Mouse (Mus musculus): Measurements from ENCODE around the gene Nap1l4. TPM values are rescaled to one million over a fixed set of nuclear protein-coding genes. Genes with fewer than 3 reads are reported as not detected.

The Nap1l4 gene
- polyA plus RNA-seq, 1 experiment from 2014 or later = 204 TPM

GRCm38 (mm10) chr7:143565015-143565647 is 16.2 kb upstream of the Nap1l4 start:
- WGBS = 87% methylated on average over 6 of the region's 6 CpGs

GRCm38 (mm10) chr7:143563787-143564186 is 14.9 kb upstream of the Nap1l4 start:
- no peak for ATAC-seq (ENCODE audit: insufficient read depth, low FRiP score)
- 84% methylated on average over 5 of the region's 5 CpGs for WGBS
- Histone ChIP-seq H3K27ac (ENCODE audit: low read length) (no peak overlapping the region), H3K9me3 (replicated peaks; ENCODE audit: control insufficient read depth, low read length) (no peaks in the 10 kb centered on the region), H3K36me3 (ENCODE audit: control insufficient read depth, insufficient read depth, low read length) (peaks cover 28% of the 10 kb centered on the region), H3K4me3 (replicated peaks; ENCODE audit: low read length) (no peak overlapping the region), H3K4me2 (ENCODE audit: low read depth, low read length) (no peak overlapping the region), H3K4me1 (ENCODE audit: control insufficient read depth, insufficient read depth, low read length) (no peaks in the 10 kb centered on the region), H3K27me3 (ENCODE audit: control insufficient read depth, insufficient read depth, low read length) (no peaks in the 10 kb centered on the region), H3K9ac (ENCODE audit: low read length) (no peak overlapping the region)

More at GRCm38 (mm10) chr7:143565015-143565647, 16.2 kb upstream of the Nap1l4 start:
- ATAC-seq (ENCODE audit: insufficient read depth, low FRiP score) = no peak
- Histone ChIP-seq H3K4me2 (ENCODE audit: low read depth, low read length) (no peak overlapping the region), H3K9me3 (replicated peaks; ENCODE audit: control insufficient read depth, low read length) (no peaks in the 10 kb centered on the region), H3K4me3 (replicated peaks; ENCODE audit: low read length) (no peak overlapping the region), H3K9ac (ENCODE audit: low read length) (no peak overlapping the region), H3K27me3 (ENCODE audit: control insufficient read depth, insufficient read depth, low read length) (no peaks in the 10 kb centered on the region), H3K27ac (ENCODE audit: low read length) (no peak overlapping the region), H3K36me3 (ENCODE audit: control insufficient read depth, insufficient read depth, low read length) (peaks cover 36% of the 10 kb centered on the region), H3K4me1 (ENCODE audit: control insufficient read depth, insufficient read depth, low read length) (no peaks in the 10 kb centered on the region)

GRCm38 (mm10) chr7:143557616-143558015 is 8.7 kb upstream of the Nap1l4 start:
- Histone ChIP-seq H3K4me2 (ENCODE audit: low read depth, low read length) (no peak overlapping the region), H3K4me3 (replicated peaks; ENCODE audit: low read length) (no peak overlapping the region), H3K4me1 (ENCODE audit: control insufficient read depth, insufficient read depth, low read length) (no peaks in the 10 kb centered on the region), H3K27me3 (ENCODE audit: control insufficient read depth, insufficient read depth, low read length) (no peaks in the 10 kb centered on the region), H3K27ac (ENCODE audit: low read length) (no peak overlapping the region), H3K36me3 (ENCODE audit: control insufficient read depth, insufficient read depth, low read length) (peaks cover 19% of the 10 kb centered on the region), H3K9me3 (replicated peaks; ENCODE audit: control insufficient read depth, low read length) (no peaks in the 10 kb centered on the region), H3K9ac (ENCODE audit: low read length) (no peak overlapping the region)
- WGBS = 94% methylated on average over 7 of the region's 7 CpGs
- no peak for ATAC-seq (ENCODE audit: insufficient read depth, low FRiP score)

- H3K9me3 ChIP-seq (replicated peaks; ENCODE audit: control insufficient read depth, low read length) = no peaks in the 10 kb centered on the region
- no peak overlapping the region for H3K4me2 ChIP-seq (ENCODE audit: low read depth, low read length)
- no peak overlapping the region for H3K4me3 ChIP-seq (replicated peaks; ENCODE audit: low read length)
- no peaks in the 10 kb centered on the region for H3K27me3 ChIP-seq (ENCODE audit: control insufficient read depth, insufficient read depth, low read length)
- ATAC-seq (ENCODE audit: insufficient read depth, low FRiP score) = no peak
- no peaks in the 10 kb centered on the region for H3K4me1 ChIP-seq (ENCODE audit: control insufficient read depth, insufficient read depth, low read length)
- H3K27ac ChIP-seq (ENCODE audit: low read length) = no peak overlapping the region
- no peak overlapping the region for H3K9ac ChIP-seq (ENCODE audit: low read length)
- 76% methylated on average over 8 of the region's 8 CpGs for WGBS
- peaks cover 17% of the 10 kb centered on the region for H3K36me3 ChIP-seq (ENCODE audit: control insufficient read depth, insufficient read depth, low read length)
These were observed 8.2 kb upstream of the Nap1l4 start for GRCm38 (mm10) chr7:143556964-143557610.

- WGBS = 25% methylated on average over 2 of the region's 2 CpGs
These were observed 798 bp upstream of the Nap1l4 start for GRCm38 (mm10) chr7:143549588-143550220.

GRCm38 (mm10) chr7:143548231-143548961 is 510 bp downstream of the Nap1l4 start:
- peak overlapping the region; percentile 96 for H3K9ac ChIP-seq (ENCODE audit: low read length)
- no peaks in the 10 kb centered on the region for H3K36me3 ChIP-seq (ENCODE audit: control insufficient read depth, insufficient read depth, low read length)
- no peaks in the 10 kb centered on the region for H3K9me3 ChIP-seq (replicated peaks; ENCODE audit: control insufficient read depth, low read length)
- H3K27ac ChIP-seq (ENCODE audit: low read length) = peak overlapping the region; percentile 97
- peak overlapping the region; percentile 99 for H3K4me3 ChIP-seq (replicated peaks; ENCODE audit: low read length)
- under 1% methylated on average over 62 of the region's 63 CpGs for WGBS
- no peaks in the 10 kb centered on the region for H3K27me3 ChIP-seq (ENCODE audit: control insufficient read depth, insufficient read depth, low read length)
- peak overlapping the region; percentile 74 for H3K4me2 ChIP-seq (ENCODE audit: low read depth, low read length)
- H3K4me1 ChIP-seq (ENCODE audit: control insufficient read depth, insufficient read depth, low read length) = peaks cover 28% of the 10 kb centered on the region
- ATAC-seq (ENCODE audit: insufficient read depth, low FRiP score) = peak; percentile 81

More at GRCm38 (mm10) chr7:143549588-143550220, 798 bp upstream of the Nap1l4 start:
- H3K9ac ChIP-seq (ENCODE audit: low read length) = peak overlapping the region; percentile 82
- H3K27me3 ChIP-seq (ENCODE audit: control insufficient read depth, insufficient read depth, low read length) = no peaks in the 10 kb centered on the region
- peak overlapping the region; percentile 90 for H3K4me2 ChIP-seq (ENCODE audit: low read depth, low read length)
- no peak for ATAC-seq (ENCODE audit: insufficient read depth, low FRiP score)
- peak overlapping the region; percentile 93 for H3K27ac ChIP-seq (ENCODE audit: low read length)
- no peaks in the 10 kb centered on the region for H3K36me3 ChIP-seq (ENCODE audit: control insufficient read depth, insufficient read depth, low read length)
- H3K9me3 ChIP-seq (replicated peaks; ENCODE audit: control insufficient read depth, low read length) = no peaks in the 10 kb centered on the region
- peak overlapping the region; percentile 99 for H3K4me3 ChIP-seq (replicated peaks; ENCODE audit: low read length)
- H3K4me1 ChIP-seq (ENCODE audit: control insufficient read depth, insufficient read depth, low read length) = peaks cover 24% of the 10 kb centered on the region

GRCm38 (mm10) chr7:143546554-143546953 is 2.4 kb downstream of the Nap1l4 start:
- H3K4me1 ChIP-seq (ENCODE audit: control insufficient read depth, insufficient read depth, low read length) = peaks cover 28% of the 10 kb centered on the region
- 0 out of 2 replicates have a peak overlapping the region, but pooled peaks have one; percentile 29 for H3K4me2 ChIP-seq (ENCODE audit: low read depth, low read length)
- no peaks in the 10 kb centered on the region for H3K9me3 ChIP-seq (replicated peaks; ENCODE audit: control insufficient read depth, low read length)
- no peak overlapping the region for H3K9ac ChIP-seq (ENCODE audit: low read length)
- WGBS = 44% methylated on average over 2 of the region's 2 CpGs
- peak overlapping the region; percentile 11; the same call in 1 of the 2 replicates for H3K27ac ChIP-seq (ENCODE audit: low read length)
- no peak for ATAC-seq (ENCODE audit: insufficient read depth, low FRiP score)
- no peaks in the 10 kb centered on the region for H3K36me3 ChIP-seq (ENCODE audit: control insufficient read depth, insufficient read depth, low read length)
- 0 out of 2 replicates have a peak overlapping the region, but pooled peaks have one; percentile 2 for H3K4me3 ChIP-seq (replicated peaks; ENCODE audit: low read length)
- no peaks in the 10 kb centered on the region for H3K27me3 ChIP-seq (ENCODE audit: control insufficient read depth, insufficient read depth, low read length)

- Histone ChIP-seq H3K36me3 (ENCODE audit: control insufficient read depth, insufficient read depth, low read length) (no peaks in the 10 kb centered on the region), H3K27me3 (ENCODE audit: control insufficient read depth, insufficient read depth, low read length) (no peaks in the 10 kb centered on the region), H3K27ac (ENCODE audit: low read length) (no peak overlapping the region), H3K4me2 (ENCODE audit: low read depth, low read length) (no peak overlapping the region), H3K9me3 (replicated peaks; ENCODE audit: control insufficient read depth, low read length) (no peaks in the 10 kb centered on the region), H3K4me3 (replicated peaks; ENCODE audit: low read length) (no peak overlapping the region), H3K4me1 (ENCODE audit: control insufficient read depth, insufficient read depth, low read length) (peaks cover 26% of the 10 kb centered on the region), H3K9ac (ENCODE audit: low read length) (no peak overlapping the region)
- ATAC-seq (ENCODE audit: insufficient read depth, low FRiP score) = no peak
- WGBS = 94% methylated on average over 2 of the region's 2 CpGs
These were observed 4.5 kb downstream of the Nap1l4 start for GRCm38 (mm10) chr7:143544368-143544767.

Data from stomach, embryonic 16.5 days (tissue).